Mouse (Mus musculus) left cerebral cortex, postnatal 4 days (tissue): ENCODE data around the gene Atp8a2. TPM values are rescaled to one million over a fixed set of nuclear protein-coding genes. Genes with fewer than 3 reads are reported as not detected.
"Not testable (repeated sequence)": the region's sequence is repeated elsewhere in the genome, so short reads cannot be mapped to it uniquely, and the experiment has no call there.

ENCODE experiments used
- DNase-seq: peaks from one replicate; pipeline ENCODE4 v3.0.0-alpha.2; 2022
- intact Hi-C: fragments of 180-260 bp; cut with DNase I; formaldehyde crosslinking; loops from one replicate; pipeline ENCODE4 v1.15.1; 2025
- total RNA-seq, 2 experiments: library from RNA; stranded (reverse); gene quantifications; 2 replicates each; pipeline ENCODE4 v1.2.3; 2021

Atp8a2 gene
- total RNA-seq, 2 experiments from 2014 or later = 95.4 to 98.7 TPM

GRCm38 (mm10) chr14:59730043-59730390 lies 467.0 kb downstream of the Atp8a2 start:
- no peak for DNase-seq
- intact Hi-C loops = no loop called here

GRCm38 (mm10) chr14:59729298-59730042 lies 467.5 kb downstream of the Atp8a2 start:
- no peak for DNase-seq
- intact Hi-C loops = no loop called here

DNA sequence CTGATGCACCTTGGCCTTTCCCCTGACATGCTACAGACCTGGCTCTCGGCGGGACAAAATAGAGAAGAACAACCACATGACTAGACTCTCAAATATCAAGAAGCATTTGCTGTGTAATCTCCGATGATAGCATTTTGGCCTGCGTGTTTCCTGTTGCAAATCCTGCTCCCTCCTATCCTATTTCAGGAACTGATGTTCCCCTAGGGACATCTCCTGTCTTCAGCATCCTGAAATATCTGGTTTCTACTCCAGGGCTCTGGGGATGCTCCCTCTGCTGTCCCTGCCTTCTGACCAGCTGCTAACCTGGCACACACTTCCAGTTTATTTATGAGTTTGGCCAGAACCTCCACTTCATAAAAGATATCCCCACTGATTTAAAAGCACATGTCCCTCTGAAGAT lies 470.0 kb downstream of the Atp8a2 start:
- intact Hi-C loops = no loop called here
- DNase-seq = peak; percentile 16

DNA sequence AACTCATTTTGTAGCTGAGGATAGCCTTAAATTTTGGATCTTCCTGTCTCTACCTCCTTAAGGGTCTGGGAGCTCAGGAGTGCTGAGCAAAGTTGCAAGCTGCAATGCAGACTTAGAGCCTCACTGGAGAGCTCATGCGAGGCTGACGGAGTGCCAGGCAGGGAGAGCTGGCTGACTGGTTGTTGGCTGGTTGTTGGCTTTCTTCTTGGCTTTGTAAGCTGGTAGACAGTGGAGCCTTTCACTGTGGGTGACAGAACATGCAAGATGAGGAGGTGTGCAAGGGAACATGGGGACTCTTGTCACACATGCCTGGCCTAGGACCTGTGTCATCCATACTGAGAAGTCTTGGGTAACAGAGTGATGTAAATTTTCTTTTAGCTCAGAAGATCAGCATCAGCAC lies 473.8 kb downstream of the Atp8a2 start:
- intact Hi-C loops = no loop called here
- DNase-seq = no peak

DNA sequence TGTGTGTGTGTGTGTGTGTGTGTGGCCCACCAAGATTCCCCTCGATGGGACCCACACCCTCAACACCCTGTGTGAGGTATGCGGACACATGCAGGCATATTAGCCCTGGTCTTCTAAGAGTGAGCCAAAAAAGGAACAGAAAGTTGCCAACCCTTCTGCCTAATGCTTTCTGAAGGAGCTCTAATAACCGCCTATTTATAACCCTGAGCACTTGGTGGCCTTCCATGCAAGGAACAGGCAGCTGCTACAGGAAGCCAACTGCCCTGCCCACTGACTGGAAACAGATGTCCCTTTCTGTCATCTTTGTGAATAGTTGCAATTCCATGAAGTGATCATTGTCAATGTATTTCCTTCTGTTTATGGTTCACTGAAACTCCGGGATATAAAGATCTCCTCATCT lies 475.0 kb downstream of the Atp8a2 start:
- peak; percentile 42 for DNase-seq
- intact Hi-C loops = no loop called here

- peak; percentile 81 for DNase-seq
- intact Hi-C loops = no loop called here
Observed at GRCm38 (mm10) chr14:59721356-59721755, 475.6 kb downstream of the Atp8a2 start.

DNA sequence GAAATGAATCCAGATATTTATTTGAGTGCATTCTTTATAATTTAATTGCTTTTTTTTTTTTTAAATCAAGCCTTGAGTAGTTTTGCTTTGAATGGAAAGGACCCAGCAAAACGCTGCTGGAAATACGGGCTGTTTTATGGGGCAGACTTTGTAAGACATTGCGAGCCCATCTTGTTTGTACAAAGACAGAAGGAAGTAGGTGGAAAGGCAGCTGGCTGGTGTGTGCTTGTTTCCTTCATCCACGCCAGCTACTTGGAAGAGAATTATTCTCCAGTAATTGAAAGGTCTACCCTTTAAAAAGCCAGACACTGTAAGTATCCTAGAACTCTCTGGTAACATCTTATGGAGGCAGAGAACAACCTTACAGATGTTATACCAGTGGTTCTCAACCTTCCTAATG lies 476.6 kb downstream of the Atp8a2 start:
- DNase-seq = no peak
- intact Hi-C loops = no loop called here

DNA sequence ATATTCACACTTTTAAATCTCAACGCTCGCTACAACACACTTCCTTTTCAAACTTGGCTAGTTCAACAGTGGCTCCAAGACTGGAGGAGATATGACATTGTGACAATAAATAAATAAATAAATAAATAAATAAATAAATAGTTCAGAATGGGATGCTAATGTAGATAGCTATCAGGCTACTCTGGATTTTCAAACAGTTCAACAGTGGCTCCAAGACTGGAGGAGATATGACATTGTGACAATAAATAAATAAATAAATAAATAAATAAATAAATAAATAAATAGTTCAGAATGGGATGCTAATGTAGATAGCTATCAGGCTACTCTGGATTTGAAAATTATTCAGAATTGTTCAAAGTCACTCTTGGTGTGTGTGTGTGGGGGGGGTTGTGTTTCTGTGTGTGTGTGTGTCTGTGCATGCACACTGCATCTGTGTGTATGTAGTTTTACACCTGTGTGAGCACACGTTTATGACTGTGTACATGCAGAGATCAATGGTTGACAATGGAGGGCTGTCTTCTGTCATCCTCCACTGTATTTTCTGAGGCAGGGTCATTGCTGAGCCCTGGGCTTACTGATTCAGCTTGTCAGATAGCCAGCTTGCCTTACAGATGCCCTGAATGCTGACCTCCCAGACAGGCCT lies 480.4 kb downstream of the Atp8a2 start:
- DNase-seq, intact Hi-C loops: not testable (repeated sequence)

DNA sequence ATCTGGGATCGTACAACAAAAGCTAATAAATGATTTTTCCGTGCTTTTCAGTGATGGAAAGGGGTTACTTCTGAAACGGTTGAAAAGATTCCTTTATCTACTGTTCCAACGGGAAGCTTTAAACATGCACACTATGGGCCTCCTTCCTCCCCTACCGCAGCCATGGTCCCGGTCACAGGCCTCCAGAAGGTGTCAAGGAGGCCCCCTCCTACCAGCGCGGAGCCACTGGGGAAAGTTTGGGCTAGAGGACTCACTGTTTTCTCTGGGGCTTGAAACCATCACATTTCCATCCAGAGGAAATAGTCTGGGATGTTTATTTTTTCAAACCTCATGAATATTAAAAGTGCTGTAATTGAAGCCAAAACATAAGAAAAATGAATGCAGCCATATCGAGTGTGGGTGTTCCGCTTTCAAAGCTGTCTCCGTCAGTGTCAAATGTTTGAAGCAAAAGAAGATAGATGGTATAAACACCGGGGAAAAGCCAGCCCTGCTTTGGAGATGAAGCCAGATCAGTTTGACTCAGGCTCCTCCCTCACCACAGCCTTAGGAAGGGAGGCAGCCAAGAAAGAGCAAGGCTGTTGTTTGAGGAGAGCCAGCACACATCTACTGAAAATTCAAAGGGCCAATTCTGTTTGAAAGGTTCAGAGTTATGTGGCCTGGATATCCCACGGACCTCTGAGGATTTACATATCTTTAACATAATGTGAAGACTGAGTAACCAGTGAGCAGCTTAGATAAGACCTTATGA lies 481.1 kb downstream of the Atp8a2 start:
- DNase-seq = no peak
- intact Hi-C loops = no loop called here

DNA sequence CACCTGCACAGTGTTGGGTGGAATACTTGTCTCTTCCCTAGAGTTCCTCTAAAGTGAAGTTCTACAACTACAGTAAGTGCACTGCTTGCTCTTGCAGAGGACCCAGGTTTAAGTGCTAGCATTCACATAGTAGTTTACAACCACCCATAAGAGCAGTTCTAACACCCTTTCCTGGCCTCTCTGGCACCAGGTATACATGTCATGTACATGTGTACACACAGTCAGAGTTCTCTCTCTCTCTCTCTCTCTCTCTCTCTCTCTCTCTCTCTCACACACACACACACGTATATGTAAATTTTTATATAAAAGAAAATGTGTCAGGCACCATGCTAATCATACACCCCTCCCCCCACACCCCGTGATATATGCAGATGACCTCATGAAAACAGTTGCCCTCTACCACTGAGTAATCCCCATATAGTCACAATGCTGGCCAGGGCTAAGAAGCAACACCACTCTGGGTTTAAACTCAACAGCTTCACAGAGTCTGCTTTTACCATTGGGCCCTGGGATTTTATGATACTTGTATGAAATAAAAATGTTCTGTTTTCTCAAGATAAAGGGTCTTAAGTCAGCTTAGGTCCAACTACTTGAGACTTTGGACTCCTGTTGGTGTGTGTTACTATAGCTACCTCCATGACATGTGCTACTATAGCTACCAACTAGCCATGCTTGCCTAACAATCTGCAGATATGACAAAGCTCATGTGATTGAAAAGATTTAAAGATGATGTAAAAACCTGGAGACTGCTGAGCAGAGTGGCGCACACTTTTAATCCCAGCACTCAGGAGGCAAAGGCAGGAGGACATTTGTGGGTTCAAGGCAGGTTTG lies 487.3 kb downstream of the Atp8a2 start:
- no peak for DNase-seq
- intact Hi-C loops = no loop called here

GRCm38 (mm10) chr14:59708009-59708408 lies 489.0 kb downstream of the Atp8a2 start:
- DNase-seq = no peak
- intact Hi-C loops = no loop called here

DNA sequence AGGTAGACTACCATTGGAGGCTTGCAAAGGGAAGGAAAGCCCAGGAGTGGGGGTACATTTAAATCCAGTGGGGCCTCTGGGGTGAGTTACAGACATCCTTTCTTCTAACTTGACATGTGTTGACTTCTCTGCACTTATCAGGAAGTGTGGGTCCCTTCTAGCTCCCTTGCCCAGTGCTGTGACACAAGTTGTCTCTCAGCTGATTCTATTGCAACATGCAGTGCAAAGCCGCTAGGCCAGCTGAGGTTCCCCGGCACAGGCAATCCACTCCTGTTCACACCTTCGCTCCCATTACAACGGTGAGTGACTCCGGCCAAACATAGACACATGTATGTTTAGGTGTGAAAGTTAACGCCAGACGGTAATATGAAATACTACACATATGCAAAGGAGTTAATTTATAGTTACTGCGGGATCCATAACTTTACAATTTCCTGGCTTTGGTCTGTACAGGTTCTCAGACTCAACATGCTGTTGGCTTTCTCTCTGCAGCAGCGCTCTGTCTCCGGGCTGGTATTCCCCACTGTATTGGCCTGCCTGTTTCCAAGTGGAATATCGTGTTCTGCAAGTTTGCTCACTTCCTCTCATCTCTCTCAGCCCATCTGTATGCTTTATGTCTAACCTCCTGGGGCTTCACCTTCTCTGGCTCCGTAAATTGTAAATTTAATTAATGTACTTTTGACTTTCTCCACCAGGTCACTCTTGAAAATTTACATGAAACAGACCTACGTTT lies 491.5 kb downstream of the Atp8a2 start:
- intact Hi-C loops = no loop called here
- DNase-seq = no peak

- intact Hi-C loops = no loop called here
- peak; percentile 75 for DNase-seq
Observed at GRCm38 (mm10) chr14:59701492-59701891, 495.5 kb downstream of the Atp8a2 start.

GRCm38 (mm10) chr14:59695160-59695559 lies 501.8 kb downstream of the Atp8a2 start:
- DNase-seq = no peak
- intact Hi-C loops = no loop called here

- intact Hi-C loops = no loop called here
- DNase-seq = no peak
Observed at GRCm38 (mm10) chr14:59692164-59692563, 504.8 kb downstream of the Atp8a2 start.

DNA sequence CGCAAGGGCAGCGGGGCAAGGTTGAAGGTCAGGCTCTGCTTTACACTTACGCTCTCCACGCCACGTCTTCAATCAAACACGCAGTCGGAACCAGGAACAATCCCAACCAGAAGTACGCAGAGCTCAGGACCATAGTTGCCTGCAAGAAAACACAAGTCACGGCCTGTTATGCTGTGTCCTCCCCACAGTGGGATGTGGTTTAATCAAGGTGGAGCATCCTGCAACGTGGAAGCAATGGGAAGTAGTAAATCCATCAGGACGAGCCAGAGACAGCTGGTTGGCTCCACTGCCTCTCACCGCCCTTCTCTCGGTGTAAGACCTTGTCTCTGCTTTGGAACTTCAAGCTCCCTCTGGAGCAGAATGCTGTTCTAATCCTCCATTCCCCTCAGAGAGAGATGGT lies 505.6 kb downstream of the Atp8a2 start:
- DNase-seq = no peak
- intact Hi-C loops = no loop called here

DNA sequence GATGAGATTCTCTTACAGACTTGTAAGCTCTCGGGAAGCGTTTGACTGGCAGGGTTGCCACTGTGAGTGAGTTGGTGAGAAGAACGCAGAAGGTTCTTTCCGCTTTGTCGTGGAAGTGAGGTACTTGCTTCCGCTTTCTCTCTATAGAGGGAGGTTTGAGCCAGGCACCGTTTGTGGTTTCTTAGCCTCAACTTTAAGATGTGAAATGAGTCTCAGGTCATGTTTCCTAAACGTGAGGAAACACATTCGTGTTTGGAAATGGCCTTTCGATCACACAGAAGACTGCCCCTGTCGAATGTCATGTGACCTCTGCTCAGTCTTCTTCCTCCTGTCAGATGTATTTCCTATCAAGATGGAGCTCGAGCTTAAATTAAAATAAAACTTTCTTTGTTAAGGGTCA lies 506.0 kb downstream of the Atp8a2 start:
- intact Hi-C loops = no loop called here
- no peak for DNase-seq

- no peak for DNase-seq
- intact Hi-C loops = no loop called here
Observed at GRCm38 (mm10) chr14:59689596-59689995, 507.4 kb downstream of the Atp8a2 start.

DNA sequence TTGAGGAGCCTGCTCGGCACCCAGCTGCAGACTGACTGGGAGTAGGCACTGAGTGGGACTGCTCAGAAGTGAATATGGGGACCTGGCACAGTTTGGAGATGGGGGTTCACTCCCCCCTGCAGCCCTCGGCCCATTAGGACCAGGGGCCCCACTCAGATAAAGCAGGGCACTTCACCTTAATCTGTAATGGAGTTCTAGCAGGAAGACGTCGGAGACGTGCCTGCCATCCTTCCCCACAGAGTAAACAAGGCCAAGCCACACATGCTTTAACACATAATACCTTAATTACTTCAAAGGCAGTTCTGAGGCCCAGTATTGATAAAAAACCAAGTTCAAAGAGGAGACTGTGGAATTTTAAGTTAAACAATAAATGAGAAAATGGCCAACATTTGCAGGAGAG lies 510.8 kb downstream of the Atp8a2 start:
- no peak for DNase-seq
- intact Hi-C loops = no loop called here

DNA sequence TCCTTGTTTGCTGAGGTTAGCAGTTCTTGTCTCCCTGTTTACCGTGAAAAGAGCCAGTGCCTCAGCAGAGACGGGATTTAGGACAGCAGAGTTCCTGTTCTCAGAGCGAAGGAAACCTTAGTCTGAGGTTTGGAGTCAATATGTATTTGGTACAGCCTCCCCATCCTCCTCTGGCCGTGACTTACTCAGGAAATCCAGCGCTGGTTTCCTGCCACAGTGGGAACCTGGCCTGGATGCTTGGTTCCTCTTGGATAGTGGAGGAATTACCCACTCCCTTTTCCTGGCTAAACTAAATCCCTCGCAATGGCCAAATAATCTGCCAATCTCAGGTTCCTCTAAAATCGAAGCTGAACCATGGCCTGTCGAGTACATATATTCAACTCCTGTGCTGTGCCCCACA lies 511.6 kb downstream of the Atp8a2 start:
- DNase-seq = no peak
- intact Hi-C loops = no loop called here
